Mouse (Mus musculus): Measurements from ENCODE around the gene Abhd12. TPM values are rescaled to one million over a fixed set of nuclear protein-coding genes. Genes with fewer than 3 reads are reported as not detected.
A peak's percentile ranks its signal among the peaks of the same experiment; 100 is the strongest.
"Not testable (repeated sequence)": the region's sequence is repeated elsewhere in the genome, so short reads cannot be mapped to it uniquely, and the experiment has no call there.

The Abhd12 gene
- total and polyA plus RNA-seq, 3 experiments = 45.5 to 82.0 (median 79.2) TPM

DNA sequence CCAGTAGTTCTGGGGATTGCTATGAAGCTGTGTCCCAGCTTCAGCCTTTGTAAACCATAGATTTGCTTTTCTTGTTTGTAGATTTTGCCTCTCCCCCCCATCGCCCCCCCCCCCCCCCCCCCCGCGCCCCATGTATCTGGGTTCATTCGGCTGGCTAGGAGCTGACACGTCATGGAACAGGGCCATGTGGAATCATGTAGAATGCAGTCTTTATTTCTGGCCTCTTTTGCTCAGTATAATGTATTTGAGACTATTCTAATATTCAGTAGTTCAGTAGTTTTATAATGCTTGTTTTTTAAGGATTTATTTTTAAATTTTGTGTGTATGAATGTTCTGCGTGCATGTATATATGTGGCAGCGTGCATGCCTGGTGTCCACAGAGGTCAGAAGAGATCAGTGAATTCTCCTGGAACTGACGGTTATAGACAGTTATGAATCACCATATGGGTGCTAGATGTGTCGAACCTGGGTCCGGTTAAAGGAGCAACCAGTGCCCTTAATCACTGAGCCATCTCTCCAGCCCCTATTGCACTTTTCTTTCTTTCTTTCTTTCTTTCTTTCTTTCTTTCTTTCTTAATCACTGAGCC, 5.8 kb upstream of the Abhd12 start:
- no peak for DNase-seq

DNA sequence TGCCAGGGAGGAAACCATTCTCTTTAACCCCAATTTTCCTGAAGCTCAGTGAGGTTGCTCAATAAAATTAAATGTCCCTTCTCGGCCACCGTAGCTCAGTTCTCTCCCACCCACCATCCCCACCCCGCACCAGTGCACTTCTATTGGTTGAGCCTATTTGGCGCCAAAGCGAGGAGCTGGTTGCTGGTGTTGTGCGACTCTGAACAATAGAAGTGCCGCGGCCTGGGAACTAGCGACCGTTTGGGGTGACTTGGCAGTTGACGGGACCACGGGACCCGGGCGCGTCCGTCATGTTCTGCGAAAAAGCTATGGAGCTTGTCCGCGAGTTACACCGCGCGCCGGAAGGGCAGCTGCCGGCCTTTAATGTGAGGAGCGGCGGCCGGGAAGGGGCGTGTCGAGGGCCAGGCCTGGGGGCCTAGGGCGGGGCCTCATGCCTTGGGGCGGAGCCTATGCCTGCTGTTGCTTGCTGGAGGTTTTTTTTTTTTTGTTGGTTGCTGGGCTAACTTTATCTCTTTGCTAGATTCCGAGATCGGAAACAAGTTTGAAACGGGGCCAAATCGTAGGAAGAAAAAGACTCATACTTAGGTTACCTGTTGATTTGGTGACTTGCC, 5.0 kb upstream of the Abhd12 start:
- peak; percentile 97 for DNase-seq

DNA sequence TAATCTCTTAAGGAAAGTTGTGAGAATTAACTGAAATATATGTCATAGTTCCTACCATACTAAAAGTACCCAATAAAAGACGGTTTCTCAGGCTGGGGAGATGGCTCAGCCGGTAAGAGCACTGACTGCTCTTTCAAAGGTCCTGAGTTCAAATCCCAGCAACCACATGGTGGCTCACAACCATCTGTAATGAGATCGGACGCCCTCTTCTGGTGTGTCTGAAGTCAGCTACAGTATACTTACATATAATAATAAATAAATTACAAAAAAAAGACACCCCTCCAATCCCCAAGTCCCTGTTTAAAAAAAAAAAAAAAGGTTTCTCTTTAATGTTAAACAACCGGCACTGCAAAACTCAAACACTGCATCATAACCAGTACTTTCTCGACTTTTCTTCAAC, 4.3 kb upstream of the Abhd12 start:
- not testable (repeated sequence) for DNase-seq

DNA sequence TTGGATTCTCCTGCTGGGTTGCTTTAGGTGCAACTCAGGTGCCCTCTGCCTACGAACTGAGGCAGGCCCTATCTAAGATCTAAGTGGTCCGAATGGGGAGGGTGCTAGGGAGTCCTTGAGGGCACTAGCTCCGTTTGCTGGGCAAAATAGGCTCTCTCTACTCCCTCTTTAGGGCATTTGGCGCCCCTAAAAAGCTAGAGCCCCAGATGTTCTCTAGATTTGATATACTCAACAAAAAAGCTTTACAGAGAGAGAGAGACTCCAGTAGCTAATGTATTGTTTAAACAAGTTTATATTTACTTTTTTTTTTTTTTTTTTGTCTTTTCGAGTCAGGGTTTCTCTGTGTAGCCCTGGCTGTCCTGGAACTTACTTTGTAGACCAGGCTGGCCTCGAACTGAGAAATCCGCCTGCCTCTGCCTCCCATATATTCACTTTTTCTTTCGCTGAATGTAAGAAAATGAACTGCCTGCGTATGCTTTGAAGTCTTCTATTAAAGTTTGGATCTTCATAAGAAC, 452 bp upstream of the Abhd12 start, which contains the start of gene Gins1:
Gene Gins1 (plus strand): TSS at position 465 of the 515 bp plus-strand sequence.
- DNase-seq = no peak

DNA sequence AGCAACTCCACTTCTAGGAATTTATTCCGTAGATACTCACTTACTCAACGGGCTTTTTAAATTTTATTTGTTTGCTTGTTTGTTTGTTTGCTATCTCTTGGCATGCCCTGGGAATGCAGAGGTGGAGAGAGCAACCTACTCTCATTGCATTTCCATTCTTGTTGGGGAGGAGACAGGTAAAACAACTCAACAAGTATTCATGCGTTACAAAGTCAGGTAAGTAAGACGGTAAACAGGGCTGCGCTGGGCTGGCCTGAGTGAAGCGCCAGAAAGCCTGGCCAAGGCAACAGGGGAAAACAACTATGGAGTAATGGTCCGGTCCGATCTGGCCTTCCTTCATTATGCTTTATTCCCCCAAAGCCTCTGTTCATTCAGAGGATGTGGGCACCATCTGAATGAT, 2.2 kb downstream of the Abhd12 start:
- no peak for DNase-seq

DNA sequence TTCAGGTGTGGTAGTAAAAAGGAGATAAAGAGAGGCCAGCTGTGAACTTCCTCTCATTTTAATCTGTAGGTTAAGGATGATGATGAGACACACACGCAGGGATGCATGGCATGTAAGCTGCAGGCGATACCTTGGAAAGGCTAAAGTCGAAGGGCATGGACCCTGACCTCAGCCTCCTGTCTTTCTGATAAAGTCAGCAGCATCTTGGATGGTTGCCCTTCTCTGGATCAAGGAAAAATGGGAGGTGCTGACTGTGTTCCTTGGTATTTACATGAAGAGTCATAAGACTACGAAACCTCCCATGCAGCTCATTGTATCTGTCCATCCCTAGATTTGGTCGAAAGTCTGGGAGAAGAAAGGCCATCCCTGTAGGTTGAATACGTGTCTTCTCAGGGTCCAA, 4.2 kb downstream of the Abhd12 start:
- no peak for DNase-seq

DNA sequence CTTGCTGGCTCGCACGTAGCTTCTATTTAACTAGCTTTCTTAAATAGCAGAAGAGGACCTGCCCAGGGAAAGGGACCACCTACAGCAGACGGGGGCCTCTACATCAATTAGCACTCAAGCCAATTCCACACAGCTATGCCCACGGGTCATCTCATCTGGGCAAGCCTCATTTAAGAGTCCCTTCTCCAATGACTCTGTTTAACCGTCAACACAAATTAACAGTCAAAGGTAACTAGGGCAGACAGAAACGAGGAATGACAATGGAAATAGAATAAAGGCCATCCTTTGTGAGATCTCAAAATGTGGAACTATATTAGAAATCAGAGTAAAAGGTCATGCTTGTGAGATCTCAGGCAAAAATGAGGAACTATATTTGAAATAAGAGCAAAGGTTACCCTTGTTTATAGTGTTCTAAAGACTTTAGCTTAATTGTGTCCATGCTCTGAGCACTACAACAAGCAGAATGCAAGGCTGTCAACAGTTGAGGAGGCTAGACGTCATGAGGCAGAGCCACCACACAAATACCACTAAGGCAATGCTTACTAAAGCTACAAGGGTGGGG, 8.8 kb downstream of the Abhd12 start:
- no peak for DNase-seq

DNA sequence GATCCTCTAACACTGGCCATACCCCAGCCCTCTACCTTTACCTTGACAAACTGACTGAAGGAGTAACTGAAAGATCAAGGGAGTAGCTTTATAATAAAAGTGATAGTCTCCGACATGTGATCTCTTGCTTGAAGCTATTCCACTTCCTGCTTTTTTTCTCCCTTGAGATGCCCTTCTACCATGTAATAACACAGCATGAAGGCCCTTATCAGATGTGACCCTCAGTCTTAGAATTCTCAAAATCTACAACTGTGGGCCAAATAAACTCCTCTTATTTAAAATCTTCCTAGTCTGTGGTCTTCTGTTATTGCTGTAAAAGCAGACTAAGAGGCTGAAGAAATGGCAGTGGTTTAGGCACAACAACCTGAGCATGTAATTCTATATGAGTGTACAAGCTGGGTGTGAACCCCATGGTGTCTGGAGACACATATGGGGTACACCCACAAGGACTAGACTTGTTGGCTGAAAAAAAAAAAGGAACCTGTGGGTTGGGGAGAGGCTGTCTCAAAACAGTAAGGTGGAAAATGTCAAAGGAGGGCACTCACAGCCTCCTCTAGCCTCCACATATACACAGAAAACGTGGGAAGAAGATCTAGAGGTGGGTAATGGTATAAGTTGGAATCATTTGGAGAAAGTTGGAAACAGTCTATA, 9.8 kb downstream of the Abhd12 start:
- DNase-seq = no peak

DNA sequence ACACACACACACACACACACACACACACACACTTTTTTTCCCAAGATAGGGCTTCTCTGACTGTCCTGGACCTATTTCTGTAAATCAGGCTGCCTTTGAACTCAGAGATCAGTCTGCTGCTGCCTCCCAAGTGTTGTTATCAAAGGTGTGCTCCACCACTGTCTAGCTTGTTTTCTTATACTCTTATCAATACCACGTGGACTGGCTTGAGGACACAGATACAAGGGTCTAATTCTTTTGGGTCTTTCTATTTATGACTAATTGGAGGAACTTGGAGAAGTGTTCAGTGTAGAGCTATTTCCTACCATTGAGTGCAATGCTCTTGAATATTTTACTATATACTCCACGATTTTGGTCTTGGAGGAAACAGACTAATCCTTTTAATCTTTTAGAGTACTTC, 17.2 kb downstream of the Abhd12 start:
- no peak for DNase-seq

DNA sequence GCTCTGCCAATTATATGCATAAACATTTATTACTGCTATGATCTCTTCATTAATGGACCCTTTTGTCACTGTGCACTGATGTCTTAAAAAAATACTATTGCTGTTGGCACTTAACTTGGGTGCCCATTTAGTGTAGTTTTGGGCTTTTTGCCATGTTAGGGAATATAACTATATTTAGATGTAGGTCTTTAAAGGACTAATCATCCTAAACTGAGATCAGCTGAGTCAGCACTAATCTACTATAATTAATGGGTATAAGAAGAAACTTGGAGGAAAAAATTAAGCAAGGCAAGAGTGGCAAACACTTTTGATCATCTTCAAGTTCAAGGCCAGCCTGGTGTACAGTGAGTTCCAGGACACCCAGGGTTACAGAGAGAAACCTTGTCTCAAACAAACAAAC, 18.2 kb downstream of the Abhd12 start:
- DNase-seq = no peak

DNA sequence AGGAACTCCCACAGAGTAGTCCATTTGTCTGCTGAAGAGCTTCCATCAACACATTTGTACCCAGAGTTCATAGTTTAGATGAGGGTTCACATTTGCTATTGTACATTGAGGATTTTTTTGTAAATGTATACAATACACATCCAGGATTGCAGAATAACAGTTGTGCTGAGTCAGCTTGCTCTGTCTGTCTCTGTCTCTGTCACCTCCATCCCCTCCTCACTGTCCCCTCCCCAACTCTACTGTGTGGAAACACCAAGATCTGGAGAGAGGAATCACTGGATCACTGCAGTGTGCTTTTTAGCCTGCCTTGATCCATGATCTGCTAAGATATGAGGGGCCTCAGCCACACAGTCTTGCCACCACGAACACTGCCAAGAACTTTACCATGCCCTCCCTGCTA, 18.7 kb downstream of the Abhd12 start:
- no peak for DNase-seq

DNA sequence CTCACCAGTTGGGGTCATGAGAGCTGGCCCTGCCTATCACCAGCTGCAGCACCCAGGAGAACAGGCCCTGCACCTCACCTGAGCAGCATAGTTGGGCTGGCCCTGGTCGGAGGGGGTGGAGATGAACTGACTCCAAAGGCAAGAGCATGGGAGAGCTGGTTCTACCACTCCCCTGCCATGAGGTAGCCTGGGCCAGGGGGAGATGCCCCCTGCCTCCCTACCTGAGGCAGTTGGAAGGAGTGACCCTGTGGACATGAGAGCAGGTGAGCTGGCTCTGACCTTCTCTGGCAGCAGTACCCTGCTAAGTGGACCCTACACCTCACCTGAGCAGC, 19.8 kb downstream of the Abhd12 start:
- DNase-seq = no peak

DNA sequence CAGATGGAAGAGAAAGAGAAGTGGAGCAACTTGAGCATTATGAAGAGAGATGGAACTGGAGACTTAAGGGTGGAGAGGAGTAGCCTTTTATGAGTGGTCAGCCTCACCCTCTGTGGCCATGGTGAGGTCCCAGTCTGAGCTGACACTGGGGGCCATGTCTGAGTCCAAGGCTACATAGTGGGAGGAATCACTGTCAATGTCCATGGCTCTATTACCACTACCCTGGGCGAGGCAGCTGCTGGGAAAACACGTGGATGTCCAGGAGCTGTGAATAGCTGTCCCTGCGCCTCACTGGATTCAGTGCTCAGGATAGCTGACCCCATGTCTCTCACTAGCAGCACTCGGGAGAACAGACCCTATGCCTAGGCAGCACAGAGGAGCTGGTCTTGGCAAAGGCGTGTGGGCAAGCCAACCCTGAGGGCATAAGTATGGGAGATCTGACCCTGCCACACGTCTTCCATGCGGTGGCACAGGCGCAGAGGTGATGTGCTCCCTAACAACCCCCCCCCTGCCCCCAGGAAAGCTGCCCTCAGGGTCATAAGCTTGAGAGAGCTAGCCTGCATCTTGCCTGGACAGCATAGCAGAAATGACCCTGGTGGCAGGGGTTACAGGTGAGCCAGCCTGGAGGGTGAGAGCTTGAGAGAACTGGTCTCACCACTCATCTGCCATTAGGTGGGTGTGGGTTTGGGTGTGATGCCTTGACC, 20.3 kb downstream of the Abhd12 start:
- no peak for DNase-seq

DNA sequence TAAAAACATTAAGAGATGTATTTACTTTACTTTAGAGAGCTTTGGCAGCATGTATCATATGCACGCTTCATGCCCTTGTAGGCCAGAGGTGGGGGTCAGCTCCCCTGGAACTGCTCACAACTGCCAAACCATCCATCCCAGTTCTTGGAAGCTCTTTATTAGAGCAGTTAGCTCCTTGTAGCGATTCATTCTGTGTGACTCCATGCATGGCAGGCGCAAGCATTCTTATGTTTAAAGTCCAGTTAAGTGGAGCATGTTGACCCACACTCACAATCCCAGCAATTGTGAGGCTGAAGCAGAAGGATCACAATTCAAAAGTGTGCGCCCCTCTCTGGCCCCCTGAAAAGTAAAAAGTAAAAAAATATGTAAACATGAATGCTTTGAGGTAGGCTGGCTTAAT, 27.0 kb downstream of the Abhd12 start:
- DNase-seq = no peak

DNA sequence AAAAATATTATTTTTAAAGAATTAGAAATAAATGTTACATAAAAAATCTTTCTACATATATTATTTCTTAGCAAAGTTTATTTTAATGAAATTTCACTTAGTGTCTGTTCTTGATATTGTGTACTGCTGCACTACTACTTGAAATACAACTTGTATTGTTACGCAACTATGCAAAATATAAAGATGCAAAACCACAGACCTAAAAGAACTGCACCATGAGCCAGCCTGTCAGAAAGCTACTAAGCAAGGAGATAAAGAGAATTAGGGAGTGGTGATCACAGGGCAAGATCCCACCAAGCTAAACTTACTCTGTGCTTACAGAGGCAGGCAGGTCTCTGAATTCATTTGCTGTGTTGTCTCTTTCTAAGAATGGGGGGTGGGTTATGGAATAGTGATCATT, 29.3 kb downstream of the Abhd12 start:
- no peak for DNase-seq

DNA sequence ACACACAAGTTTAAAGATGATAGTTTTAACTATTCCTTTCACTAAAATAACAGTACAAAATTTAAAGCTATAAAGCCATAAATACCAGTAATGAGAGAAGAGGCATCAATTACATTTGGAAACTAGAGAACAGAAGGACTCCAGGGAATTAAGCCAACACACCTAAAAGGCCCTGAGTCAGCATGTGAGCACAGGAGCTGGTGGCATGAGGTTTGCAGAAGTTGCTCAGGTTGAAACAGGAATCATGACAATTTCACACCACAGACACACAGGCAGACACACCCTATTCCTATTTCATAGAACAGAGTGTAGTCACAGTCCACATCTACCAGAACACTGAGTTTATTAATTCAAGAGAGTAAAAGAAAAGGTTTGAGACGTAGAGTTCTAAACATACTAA, 30.0 kb downstream of the Abhd12 start:
- no peak for DNase-seq

DNA sequence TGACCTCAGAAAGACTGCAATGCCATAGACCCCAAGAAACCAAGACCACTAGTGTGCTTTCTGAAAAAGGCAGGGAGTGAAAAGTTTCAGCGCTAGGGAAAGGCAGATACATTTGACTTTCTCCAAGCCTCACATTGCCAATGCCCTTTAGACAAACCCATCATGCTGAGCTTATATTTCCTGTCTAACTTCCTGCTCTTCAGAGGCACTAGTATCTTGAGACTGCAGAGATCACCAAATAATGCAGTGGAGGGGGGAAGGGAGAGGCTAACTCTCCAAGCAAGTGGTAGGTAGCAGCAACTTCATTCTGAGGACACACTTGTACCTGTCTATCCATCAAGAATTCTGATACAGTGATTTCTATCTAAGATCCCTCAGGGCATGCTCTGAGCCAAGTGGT, 35.1 kb downstream of the Abhd12 start:
- DNase-seq = no peak

DNA sequence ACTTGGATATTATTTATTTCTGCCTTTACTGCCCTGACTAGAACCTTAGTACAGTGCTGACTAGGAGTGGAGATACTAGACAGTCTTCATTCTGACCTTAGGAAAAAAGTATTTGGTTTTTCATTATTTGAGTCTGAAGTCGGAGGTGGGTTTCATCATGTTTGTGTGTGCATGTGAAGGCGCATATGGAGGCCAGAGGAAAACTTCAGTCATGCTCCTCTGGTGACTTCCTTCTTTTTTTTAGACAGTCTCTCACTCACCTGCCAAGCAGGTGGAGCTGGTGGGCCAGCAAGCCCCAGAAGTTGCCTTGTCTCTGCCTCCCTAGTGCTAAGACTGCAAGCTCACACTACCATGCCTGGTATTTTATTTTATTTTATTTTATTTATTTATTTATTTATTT, 37.5 kb downstream of the Abhd12 start:
- DNase-seq = no peak

DNA sequence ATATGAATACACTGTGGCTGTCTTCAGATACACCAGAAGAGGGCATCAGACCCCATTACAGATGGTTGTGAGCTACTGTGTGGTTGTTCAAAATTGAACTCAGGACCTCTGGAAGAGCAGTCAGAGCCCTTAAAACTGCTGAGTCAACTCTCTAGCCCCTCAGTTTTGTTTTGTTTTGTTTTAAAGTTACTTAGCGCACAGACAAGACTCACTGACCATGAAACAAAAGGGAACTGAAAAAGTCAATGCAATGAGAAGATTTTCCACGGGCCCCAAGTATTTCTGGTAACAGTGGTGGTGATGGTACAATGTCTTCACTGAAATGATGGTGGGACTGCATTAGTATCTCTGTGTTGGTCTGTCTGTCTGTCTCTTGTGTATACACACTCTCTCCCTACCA, 43.4 kb downstream of the Abhd12 start:
- DNase-seq = no peak

DNA sequence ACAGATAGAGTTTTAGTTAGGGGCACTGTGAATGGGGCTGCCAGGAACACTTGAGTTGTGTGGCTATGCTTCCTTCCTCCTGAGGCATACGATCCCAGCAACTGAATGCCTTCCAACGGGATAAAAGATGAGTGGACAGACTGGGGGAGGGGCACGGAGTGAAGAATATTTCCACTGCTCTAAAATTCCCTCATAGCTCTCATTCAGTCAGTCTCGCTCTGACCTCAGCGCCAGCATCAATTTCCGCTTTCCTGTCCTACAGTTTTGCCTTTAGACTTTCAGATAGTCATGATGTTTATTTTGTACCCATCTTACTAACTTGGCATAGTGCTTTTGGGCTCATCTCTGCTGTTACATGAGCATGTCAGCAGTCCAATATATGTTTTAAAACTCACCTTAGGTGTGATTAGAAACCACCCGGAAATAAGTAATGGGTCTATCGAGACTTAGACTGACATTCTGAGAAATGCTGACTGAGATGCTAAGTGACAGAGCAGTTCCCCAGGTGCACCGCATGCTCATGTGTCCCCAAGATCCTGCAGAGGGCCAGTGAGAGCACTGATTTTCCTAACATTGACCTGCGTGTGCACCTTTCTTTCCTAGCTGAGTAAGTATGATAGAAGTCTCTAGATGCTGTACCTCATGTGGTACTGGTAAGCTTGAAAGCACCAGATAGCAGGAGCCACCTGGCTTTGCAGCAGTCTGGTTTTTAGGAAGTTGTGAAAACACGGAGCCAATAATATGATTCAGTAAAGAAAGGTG, 44.7 kb downstream of the Abhd12 start:
- no peak for DNase-seq

DNA sequence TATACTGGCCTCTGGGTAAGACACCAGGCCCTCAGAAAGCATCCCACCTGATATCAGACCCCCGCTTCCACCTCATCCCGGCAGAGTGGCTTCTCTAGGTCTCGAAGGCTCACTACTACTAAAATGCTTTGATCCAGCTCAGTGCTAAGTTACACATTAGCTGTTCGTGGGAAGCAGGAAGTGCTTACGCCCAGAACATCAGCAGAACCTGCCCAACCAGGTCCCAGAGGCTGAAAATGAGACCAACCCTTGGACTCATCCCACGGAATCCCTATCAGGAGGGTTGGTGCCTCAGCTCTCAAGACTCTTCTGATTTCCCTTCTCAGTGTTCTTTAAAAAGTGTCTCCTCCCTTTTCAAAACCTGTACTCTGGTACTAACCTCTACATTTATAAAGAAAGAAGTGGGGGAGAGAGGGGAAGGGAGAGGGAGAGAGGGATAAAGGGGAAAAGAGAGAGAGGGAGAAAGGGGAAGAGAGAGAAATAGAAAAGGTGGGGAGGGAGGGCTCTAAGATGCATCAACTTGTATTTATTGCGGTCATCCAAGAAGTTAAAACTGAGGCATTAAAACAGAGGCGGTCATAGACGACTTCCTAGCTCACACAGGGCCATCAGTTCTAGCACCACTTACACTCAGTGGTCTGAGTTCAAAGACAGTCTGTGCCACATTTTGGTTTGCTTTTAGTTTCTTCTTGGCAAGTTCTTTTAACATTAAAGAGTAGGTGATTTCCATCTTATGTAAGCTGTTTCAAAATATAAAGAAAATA, 45.6 kb downstream of the Abhd12 start:
- no peak for DNase-seq

Measured in adrenal gland, adult 2 months (tissue).